In the genomic region with DNA sequence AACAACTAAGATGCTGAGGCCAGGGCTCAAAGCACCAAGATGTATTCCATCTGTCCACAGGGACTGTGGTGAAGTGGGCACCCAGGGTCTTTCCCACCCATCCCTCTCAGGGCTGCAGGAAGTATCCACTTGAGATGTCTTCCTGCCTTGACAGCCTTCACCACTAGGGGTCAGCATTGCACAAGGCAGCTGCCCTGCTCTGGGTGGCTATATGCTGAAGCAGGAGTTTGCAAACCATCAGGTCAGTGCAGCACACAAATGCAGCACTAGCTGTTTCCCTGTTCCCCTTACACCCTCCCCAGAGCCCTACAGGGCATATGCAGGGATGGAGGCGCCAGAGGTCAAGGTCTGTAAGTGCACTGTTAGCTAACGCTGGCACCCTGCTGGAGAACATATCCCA, we compare ENCODE assay signal across 8 mouse cellular contexts.
DNase-seq lines count a peak whose midpoint lies in the region; ATAC-seq lines count a peak whose summit lies in the region.

No protein-coding gene starts in this region.

- H3K4me1 ChIP-seq in forebrain, embryonic 10.5 days, result peaks cover 14% of the 10 kb centered on the region; the same call in 1 of the 2 replicates
- H3K4me1 ChIP-seq in heart, embryonic 15.5 days (replicated peaks), result peaks cover 17% of the 10 kb centered on the region
- no peaks in the 10 kb centered on the region for H3K4me1 ChIP-seq in liver, embryonic 12.5 days
- 0 out of 2 replicates have a peak, but pooled peaks cover 3% of the 10 kb centered on the region for H3K4me1 ChIP-seq in stomach, embryonic 14.5 days (ENCODE audit: control insufficient read depth, insufficient read depth, low read length)

- no peak overlapping the region for H3K9ac ChIP-seq in heart, embryonic 15.5 days
- no peak overlapping the region for H3K9ac ChIP-seq in liver, embryonic 12.5 days
- H3K9ac ChIP-seq in stomach, embryonic 14.5 days (replicated peaks; ENCODE audit: low read depth, low read length), result no peak overlapping the region

- DNase-seq in CD8-positive naive resting alpha-beta T cell, adult 2 months (ENCODE audit: low read depth in 2 of 2, low spot score in 2 of 2), result peak; percentile 36 to 47
- peak; percentile 67 for DNase-seq in c-Kit-positive CD71-negative TER-119-negative erythroid progenitor cells, embryonic 14.5 days (ENCODE audit: low read depth)
- DNase-seq in forebrain, embryonic 10.5 days (ENCODE audit: extremely low spot score, low spot score), result peak; percentile 87
- peak; percentile 89 for DNase-seq in kidney, postnatal 14 days
- peak; percentile 92 for DNase-seq in neural tube, embryonic 10.5 days (ENCODE audit: extremely low spot score, low spot score)

- H3K27ac ChIP-seq in forebrain, embryonic 10.5 days, result no peak overlapping the region
- no peak overlapping the region for H3K27ac ChIP-seq in heart, embryonic 15.5 days
- H3K27ac ChIP-seq in liver, embryonic 12.5 days, result no peak overlapping the region
- no peak overlapping the region for H3K27ac ChIP-seq in stomach, embryonic 14.5 days (ENCODE audit: low read length)

- peak; percentile 51 for ATAC-seq in heart, embryonic 15.5 days (replicated peaks; ENCODE audit: insufficient number of reproducible peaks, insufficient read depth, low FRiP score, low read depth)
- ATAC-seq in liver, embryonic 12.5 days, result peak; percentile 56
- peak; percentile 59 for ATAC-seq in stomach, embryonic 14.5 days (ENCODE audit: insufficient number of reproducible peaks, insufficient read depth, low FRiP score, low read depth)

- H3K36me3 ChIP-seq in forebrain, embryonic 10.5 days (replicated peaks), result peaks cover 60% of the 10 kb centered on the region
- no peaks in the 10 kb centered on the region; the same call in 1 of the 2 replicates for H3K36me3 ChIP-seq in heart, embryonic 15.5 days
- no peaks in the 10 kb centered on the region for H3K36me3 ChIP-seq in liver, embryonic 12.5 days
- peaks cover 16% of the 10 kb centered on the region for H3K36me3 ChIP-seq in stomach, embryonic 14.5 days (ENCODE audit: control insufficient read depth, insufficient read depth, low read length)

- no peak overlapping the region for H3K4me2 ChIP-seq in heart, embryonic 15.5 days
- H3K4me2 ChIP-seq in liver, embryonic 12.5 days, result no peak overlapping the region
- H3K4me2 ChIP-seq in stomach, embryonic 14.5 days (replicated peaks; ENCODE audit: low read depth, low read length), result no peak overlapping the region

- H3K4me3 ChIP-seq in forebrain, embryonic 10.5 days, result no peak overlapping the region
- no peak overlapping the region for H3K4me3 ChIP-seq in heart, embryonic 15.5 days
- no peak overlapping the region for H3K4me3 ChIP-seq in liver, embryonic 12.5 days
- H3K4me3 ChIP-seq in stomach, embryonic 14.5 days (ENCODE audit: low read depth, low read length), result no peak overlapping the region

- H3K27me3 ChIP-seq in forebrain, embryonic 10.5 days (ENCODE audit: poor library complexity, severe bottlenecking), result no peaks in the 10 kb centered on the region
- no peaks in the 10 kb centered on the region for H3K27me3 ChIP-seq in heart, embryonic 15.5 days
- no peaks in the 10 kb centered on the region for H3K27me3 ChIP-seq in liver, embryonic 12.5 days (replicated peaks)
- no peaks in the 10 kb centered on the region for H3K27me3 ChIP-seq in stomach, embryonic 14.5 days (ENCODE audit: control insufficient read depth, insufficient read depth, low read length)

- 8% methylated on average over 2 of the region's 2 CpGs for WGBS in forebrain, embryonic 10.5 days
- 13% methylated on average over 2 of the region's 2 CpGs for whole genome bisulfite sequencing in heart, embryonic 15.5 days
- WGBS in liver, embryonic 12.5 days (ENCODE audit: insufficient replicate concordance), result 18% methylated on average over 2 of the region's 2 CpGs
- 6% methylated on average over 2 of the region's 2 CpGs for WGBS in stomach, embryonic 14.5 days

- H3K9me3 ChIP-seq in forebrain, embryonic 10.5 days, result no peaks in the 10 kb centered on the region
- no peaks in the 10 kb centered on the region for H3K9me3 ChIP-seq in heart, embryonic 15.5 days (replicated peaks)
- H3K9me3 ChIP-seq in liver, embryonic 12.5 days (replicated peaks), result no peaks in the 10 kb centered on the region
- no peaks in the 10 kb centered on the region for H3K9me3 ChIP-seq in stomach, embryonic 14.5 days (ENCODE audit: control insufficient read depth, low read depth, low read length)

Comparison
In these comparisons a context has a peak if more than half of its experiments do, and no peak if none do; other contexts are left out.
1. DNase-seq: peak in every context shown above with its lines; median percentile 92 in neural tube, embryonic 10.5 days; 89 in kidney, postnatal 14 days; 87 in forebrain, embryonic 10.5 days; 67 in c-Kit-positive CD71-negative TER-119-negative erythroid progenitor cells, embryonic 14.5 days; 42 in CD8-positive naive resting alpha-beta T cell, adult 2 months.